Mouse (Mus musculus): ENCODE data around the gene Lrmda.

The Lrmda gene

DNA sequence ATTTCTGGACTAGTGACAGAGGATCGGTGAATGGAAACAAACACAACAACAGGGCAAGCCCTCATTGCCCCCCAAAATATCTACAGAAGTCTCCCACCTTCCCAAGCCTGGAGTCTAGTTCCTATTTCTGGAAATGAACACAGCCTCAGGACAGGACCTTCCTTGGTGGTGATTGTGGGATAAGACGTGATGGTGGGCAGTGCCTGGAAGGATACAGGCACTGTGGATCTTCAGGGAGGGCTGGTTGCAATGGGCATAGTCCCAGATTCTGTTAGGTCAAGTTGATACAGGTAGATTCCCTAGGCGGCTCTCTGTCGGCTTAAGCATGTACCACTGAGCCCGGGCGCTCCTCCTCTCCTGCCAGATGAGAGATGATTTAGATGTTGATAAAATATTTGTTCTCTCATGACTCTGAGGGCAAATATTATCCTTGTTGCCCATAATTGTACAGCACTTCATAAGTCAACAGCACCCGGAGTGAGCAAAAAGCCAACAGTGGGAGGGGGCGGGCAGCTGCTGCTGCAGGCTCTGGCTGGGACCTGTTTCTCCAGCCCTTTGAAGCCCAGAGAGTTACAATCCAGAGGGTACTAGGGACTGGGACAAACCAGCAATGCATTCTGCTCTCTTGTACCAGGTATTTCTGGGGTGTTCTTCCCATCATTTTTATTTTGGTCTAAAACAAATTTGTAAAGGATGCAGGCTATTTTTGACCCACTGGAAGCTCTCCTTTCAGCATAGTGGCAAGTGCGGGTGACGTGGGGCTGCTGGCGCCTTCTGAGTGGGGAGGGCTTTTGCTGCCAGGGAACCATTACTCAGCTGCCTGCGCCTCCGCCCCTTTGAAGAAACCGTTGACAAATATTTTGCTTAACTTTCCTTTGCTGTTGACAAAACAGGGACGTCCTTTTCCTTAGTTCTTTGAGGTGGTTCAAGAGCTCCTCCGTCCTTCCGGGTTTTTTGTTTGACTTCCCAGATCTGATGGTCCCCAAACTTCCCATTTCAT lies 630.8 kb downstream of the Lrmda start:
- no peak for DNase-seq (ENCODE audit: low read depth)

DNA sequence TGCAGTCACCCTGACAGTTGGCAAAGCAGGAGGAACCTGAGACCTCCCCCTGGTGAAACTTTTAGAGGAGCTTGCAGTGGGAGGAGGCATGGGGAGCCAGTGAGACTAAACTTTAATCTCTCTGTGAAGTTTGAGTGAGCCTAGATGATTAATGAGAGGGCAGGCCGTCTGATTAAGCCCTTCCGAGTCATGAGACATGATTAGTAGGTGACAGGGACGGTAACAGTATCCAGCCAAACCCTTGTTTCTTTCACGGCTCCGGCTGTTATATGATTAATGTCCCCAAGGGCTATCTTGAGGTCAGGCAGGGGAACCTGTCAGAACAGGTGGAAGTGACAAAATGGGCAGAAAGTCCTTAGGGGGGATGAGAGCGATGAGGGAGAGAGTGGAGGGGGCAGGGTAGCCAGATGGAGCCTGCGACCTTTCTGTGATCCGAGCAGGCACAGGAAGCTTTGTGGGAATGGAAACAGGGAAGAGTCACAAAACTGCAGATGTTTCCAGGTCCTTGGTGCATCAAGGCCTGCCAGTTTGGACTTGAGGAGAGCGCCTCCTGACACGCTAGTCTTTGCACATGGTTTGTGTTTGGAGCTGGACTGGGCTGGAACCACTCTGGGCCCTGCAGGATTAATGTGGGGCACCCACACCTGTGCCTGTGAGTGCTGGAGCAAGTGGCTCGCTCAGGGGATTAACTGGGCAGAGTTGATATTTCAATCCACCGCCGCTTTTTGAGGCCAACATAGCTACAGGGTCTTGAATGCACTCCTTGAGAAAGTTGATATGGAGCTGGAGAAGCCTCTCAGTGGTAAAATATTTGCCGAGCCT lies 631.8 kb downstream of the Lrmda start:
- DNase-seq (ENCODE audit: low read depth) = no peak

DNA sequence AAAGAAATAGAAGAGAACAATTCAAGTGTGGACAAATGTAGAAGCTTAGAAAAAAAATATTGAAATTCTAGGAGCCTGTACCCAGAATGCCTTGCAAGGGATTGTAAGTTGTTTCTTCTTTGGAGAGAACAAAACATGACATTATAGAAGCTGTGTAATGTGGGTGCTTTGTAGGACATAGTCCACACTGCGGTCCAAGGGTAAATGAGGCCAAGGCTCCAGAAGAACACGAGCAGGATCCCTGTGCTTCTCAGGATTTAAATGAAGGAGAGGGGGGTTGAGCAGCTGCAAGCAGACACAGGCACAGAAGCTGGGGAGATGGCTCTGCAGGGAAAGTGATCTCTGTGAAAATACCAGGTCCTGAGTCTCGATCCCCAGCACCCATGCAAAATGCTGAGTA lies 643.0 kb downstream of the Lrmda start:
- no peak for DNase-seq (ENCODE audit: low read depth)

DNA sequence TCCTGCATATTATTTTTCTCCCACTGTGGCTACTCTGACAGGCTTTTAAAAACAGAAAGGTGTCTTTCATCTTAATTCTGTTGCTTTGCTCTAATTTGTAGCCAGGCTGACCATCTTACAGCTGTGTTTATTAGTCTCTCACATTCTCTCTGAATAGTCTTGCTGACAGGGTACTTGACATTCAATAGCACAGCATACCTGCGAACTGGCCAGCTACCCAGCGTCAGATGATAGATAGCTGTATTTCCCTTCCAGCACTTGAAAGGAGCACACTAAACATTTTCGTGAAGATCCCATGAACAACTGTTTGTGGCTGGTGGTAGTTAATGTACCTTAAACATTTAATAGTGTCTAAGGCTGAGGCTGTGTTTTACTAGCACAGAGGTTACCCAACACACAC lies 646.9 kb downstream of the Lrmda start:
- no peak for DNase-seq (ENCODE audit: low read depth)

DNA sequence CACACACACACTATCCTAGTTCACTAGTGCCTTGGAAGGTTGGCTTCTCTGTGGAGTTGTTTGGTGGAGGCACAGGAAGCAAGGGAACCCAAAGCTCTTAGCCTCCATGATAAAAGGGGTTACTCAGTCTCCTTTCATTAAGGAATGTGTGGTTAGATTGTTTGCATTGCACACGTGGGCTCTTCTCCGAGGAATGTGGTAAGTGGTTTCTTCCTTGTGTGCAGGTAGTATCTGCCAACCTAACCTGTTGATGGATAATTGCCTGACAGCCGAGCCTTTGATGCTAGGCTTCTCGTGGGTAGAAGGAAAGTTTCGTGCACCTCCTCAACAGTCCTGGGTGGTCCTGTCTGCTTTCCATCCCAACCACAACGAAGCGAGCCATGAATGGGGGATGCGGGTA lies 648.8 kb downstream of the Lrmda start:
- DNase-seq (ENCODE audit: low read depth) = no peak

DNA sequence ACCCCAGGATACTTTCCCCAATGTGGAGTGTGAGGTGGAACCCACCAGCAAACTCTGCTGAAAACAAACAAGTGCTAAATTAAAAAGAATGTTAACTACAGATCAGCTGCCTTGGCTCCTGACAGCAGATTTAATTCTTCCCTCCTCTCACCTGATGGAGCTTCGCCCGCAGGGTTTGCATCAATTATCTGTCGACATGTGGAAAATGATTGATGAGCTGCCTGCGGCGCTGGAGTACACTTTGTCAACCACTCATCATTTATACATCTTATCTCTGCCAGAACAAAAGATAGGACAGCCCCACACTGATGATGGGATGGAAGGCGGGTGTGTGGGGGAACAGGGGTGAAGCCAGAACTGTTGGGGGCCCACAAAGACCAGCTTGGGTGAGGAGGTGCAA lies 649.2 kb downstream of the Lrmda start:
- DNase-seq (ENCODE audit: low read depth) = no peak

DNA sequence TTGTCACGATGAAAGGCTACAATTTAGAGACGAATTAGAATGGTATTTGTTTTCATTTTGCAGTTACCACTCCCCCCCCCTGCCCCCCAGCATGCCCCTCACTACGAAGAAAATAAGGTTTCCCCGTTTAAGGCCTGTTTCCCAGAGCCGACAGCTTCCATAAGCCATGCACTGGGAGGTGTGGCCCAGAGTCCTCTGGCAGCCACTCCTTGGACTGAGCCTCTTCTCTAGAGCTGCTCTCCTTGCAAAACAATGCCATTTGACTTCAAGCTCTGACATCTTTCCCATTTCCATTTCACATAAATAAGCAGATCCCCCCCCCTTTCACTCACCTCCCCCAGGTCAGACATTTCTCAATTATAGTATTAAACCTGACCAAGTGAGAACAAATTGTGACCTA lies 654.1 kb downstream of the Lrmda start:
- no peak for DNase-seq (ENCODE audit: low read depth)

DNA sequence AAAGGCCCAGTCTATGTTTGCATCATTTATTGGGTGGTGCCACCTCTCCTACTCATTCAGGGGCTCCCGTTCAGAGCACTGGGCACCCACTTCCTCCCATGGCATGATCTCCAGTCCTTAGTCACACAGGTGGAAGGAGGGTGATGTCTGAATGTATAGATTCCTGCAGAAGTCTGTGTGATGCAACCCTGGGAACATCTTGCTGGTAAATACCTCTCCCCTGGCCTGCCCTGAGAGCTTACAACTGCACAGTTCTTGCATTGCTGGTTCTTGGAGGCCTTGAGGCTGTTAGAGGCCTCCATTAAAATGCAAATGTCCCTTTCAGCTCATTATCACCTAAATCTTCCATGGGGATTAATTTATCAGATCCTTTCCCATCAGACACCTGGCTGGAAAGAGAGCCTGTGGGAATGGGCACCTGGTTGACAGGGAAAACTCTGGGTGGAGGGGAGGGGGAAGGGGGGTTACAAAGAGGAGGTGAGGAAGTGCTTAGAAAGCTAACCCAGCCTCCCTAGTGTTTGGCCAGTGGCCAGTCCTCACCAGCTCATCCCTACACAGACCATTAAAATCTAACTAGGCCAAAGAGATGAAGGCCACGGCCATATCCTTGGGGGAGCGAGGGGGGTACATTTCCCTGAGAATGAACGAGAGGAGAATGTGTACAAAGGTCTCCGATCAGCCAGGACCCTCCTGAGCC lies 659.6 kb downstream of the Lrmda start:
- DNase-seq (ENCODE audit: low read depth) = no peak

DNA sequence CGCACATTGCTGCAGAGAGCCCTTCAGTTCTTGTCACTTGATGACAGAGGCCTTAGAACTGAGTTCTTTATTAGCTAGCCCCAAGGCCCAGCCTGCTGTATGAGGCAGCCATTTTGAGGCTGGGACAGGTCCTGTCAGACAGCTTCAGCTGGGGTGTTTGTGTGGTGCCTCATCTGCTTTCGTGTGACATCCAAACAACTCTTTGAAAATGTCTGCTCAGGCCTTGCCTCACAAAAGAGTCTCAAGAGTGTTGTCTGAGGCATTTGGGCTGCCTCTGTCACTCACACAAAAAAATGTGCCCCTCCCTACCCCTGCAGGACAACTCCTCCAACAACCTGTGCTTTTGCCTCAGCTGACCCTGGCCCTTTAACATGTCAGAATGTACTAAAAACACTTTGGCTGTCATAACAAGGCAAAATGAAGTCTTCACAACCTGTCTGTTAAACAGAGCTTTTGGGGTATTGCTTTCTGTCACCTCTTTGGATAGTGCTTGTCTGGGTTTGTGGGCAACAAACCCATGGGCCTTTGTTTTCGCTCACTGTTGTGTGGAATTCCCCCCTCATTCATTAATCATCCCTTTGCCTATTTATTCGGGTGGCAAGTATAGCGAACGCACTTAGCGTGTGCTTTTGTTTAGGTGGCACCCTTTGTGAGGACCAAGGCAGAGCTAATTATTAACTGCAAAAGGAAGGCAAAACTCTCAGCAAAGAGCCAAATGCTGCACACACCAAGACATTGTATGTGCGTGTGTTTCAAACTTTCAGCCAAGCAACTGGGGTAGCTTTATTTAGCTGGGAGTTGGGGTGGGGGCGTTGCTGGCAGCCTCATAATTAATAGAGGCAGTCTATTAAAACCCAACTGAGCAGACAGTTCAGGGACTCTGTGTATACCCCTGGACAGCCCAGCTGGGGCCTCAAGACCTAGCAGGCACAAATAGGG lies 660.5 kb downstream of the Lrmda start:
- DNase-seq (ENCODE audit: low read depth) = no peak

DNA sequence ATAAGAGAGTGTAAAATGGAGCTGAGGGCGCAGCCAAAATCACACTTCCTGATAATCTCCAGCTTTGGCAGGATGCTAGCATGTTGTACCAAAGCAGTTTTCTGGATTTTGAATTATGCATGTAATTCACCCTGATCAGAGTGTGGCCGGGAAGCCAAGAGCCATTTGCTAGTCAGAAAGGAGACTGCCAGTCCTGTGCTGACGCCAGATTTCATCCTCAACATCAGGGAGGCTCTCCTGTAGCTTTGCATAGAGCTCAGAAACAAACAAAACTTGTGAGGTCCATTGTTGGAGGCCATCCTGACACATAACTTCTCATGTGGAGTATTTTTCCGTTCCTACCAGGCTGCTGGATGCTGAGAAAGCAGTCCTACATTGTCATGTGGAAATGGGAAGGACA lies 667.4 kb downstream of the Lrmda start:
- DNase-seq (ENCODE audit: low read depth) = no peak

DNA sequence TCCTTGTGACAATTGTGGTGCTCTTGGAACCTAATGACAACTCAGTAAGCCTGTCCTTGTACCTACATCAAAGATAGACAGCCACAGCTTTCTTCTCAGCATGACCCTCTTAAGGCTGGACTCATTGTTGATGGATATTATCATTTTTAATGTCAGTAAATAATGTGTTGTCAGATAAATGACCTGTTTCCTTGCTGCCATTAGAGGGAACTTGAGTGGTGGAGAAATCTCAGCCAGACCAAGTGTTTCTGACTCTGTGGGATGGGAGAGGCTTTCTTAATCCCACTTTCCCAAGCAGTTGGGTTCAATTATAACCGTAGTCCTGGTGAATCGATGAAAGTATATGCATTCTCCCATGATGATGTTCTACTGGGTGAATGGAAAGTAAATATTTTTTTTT lies 668.9 kb downstream of the Lrmda start:
- no peak for DNase-seq (ENCODE audit: low read depth)

DNA sequence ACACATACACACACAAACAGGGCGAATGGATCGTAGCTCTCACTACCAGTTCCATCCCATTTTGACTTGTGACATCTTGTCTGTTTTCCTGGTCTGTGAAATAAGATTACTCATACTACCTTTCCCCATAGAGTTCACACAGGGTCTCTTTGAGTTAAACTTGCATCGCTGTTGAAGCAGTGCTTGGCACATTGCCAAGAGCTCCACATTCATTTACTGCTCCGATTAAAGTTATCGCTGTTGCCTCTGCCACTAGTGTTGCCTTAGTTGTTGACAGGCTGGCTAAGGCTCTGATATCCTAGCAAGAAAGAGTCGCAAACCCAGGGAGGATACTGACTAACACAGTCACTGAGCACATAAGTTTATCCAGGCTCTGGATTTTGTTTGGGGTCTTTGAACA lies 675.9 kb downstream of the Lrmda start:
- DNase-seq (ENCODE audit: low read depth) = peak; percentile 53

DNA sequence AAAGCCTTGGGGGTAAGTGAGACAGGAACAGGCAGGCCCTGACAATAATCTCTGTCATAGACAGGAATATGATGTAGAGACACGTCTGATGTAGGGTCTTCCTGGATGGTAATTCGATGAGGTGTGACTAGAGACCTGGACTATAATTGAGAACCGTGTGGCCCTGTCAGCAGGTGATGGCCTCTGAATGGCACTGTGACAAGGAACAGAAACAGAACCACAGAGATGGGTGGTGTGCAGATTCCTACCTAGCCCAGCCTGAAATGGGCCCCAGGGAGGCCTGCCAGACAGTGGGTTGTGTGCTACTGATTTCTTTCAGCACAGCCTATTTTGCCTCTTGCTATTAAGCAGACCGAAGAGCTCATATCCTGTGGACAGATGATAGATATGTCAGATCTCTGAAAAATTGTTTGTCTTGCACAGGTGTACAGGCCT lies 676.4 kb downstream of the Lrmda start:
- DNase-seq (ENCODE audit: low read depth) = no peak

DNA sequence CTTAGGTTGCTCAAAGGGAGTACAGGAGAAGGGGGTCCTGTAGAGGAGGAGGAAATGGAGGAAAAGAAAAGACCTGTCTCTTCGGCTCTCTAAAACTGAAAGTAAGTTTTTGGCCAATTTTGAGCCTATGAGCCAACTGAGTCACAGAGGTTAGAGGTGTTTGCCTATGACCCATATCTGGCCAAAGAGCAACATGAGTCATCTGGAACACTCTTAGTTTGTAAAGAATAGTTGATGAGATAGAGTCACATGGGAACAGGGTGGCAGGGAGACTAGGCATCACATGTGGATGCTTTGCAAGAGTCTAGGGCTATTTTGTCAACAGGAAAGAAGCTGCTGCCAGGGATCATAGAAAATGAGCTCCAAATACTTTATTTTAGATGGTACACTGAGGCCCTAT lies 680.7 kb downstream of the Lrmda start:
- DNase-seq (ENCODE audit: low read depth) = peak; percentile 47

DNA sequence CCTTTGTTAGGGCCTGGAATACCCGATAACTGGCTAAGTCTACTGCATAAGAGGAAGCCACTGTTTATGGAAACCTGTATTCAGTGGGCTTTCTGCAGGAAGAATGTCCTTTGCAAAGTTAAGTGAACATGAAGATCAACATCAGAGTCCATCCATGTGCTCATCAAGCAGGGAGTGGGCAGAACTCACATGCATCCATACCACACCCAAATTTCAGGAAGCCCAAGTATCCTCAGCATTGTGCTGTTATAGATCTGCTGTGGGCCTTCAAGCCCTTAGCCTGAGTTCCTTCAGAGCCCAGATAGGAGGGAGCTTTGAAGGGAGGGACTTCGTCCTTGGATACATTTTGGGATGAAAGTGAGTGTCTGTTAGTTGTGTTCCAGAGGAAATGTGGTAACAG lies 681.2 kb downstream of the Lrmda start:
- DNase-seq (ENCODE audit: low read depth) = no peak

DNA sequence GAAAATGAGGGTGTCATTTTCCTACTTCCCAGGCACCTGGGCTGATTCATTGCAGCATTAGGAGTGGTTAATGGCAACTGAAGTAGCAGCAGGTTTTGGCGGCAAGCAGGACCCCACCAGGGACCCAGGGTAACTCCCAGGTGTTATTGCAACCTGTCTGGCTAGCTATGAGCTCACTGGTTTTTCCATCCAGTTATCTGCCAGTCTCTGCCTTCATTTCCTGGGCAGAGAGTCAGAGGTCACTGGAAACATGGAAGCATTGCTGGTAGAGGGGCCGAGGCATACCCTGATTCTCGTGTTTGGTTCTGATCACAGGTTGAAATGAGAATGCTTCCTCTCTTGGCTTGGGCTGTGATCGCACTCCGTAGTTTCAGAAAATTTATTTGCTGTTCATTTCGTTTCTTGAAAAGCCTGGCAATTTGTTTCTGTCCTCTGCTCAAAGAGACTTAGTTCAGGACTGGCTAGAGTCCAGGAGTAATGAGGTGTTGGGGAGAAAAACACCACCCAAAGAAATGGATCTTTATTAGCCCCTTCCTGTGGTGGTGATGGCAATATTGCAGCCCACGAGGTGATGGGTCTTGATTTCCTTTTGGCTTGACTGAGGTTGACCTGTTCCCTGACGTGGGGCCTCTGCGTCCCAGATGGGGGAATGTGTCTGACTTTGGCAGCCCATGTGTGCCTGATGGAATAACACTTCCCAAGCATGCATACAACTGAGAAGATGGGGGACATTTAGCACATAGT lies 688.6 kb downstream of the Lrmda start:
- DNase-seq (ENCODE audit: low read depth) = no peak

DNA sequence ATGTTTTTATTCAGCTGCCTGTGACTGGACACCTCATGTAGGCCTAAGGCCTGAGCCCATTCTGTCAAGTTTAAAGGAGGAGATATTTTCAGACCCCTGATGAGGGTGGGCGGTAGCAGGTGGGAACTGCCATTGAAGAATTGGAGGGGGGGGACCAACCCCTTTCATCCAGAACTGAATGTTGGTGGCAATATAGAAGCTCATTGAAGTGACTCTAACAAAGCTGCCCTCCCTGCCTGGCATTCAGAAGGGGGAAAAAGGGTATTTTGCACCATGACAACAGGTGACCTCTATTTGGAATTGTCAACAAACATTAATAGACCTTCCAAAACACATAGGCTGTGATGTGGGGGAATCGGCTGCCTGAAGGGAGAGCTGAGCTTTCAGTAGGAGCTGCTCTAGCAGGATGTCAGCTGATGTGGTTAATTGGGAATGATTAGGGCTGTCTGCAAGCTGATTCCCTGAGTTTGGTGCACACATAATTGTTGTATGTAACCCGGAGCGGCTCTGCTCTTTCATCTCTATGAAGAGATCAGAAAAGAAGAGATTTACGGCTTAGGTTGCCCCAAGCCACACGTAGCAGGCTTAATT lies 690.7 kb downstream of the Lrmda start:
- no peak for DNase-seq (ENCODE audit: low read depth)

DNA sequence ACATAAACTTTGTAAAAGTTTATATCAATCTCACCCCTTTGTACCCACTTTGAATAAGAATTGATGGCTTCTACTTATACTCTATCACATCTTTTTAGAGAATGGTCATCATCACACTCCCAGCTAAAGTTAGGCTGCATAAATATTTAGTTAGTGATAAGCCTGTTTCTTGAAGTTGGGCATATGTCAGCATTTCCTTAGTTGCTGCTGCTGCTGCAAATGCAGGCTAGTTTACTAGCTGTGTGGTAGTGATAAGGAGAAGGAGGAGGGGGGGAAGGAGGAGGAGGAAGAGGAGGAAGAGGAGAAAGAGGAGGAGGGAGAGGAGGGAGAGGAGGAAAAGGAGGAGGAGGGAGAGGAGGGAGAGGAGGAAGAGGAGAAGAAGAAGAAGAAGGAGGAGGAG lies 692.9 kb downstream of the Lrmda start:
- DNase-seq (ENCODE audit: low read depth) = no peak

DNA sequence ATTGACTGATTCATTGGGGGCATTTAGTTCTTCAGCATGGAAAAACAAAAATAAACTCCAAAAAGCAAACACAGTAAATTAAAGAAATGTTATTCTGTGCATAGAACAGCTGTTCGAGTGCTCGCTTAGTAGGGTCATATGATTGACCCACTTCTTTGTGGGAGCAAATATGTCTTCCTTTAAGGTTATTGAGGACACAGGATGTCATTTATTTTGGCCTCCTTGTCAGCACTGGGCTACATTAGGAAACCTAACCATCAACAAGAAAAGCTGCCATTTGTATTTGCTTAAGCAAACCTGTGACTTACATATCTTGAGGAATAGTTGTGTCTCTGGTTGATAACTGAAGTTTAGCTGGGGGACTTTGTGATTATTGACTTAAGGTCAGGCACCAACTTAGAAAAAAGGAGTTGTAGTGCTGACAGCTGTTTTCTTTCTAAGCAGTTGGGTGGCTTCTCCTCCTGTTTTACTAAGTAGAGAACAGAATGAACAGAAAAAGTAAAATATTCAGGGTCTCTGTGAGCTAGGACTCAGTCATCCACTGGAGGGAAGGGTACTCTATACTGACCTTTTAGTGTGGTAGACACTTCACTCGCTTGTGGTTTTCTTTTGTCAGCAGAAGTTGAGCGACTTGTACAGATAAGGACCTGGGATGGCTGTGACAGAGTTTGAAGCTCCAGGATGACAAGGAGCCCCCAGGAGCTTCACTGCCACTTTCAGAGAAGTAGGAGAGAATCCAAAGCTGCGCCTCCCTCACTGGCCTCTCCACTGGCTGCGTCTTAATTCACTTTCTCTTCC lies 696.3 kb downstream of the Lrmda start:
- DNase-seq (ENCODE audit: low read depth) = no peak
